Comparison of ENCODE assay signal across 8 mouse cellular contexts in the genomic region with DNA sequence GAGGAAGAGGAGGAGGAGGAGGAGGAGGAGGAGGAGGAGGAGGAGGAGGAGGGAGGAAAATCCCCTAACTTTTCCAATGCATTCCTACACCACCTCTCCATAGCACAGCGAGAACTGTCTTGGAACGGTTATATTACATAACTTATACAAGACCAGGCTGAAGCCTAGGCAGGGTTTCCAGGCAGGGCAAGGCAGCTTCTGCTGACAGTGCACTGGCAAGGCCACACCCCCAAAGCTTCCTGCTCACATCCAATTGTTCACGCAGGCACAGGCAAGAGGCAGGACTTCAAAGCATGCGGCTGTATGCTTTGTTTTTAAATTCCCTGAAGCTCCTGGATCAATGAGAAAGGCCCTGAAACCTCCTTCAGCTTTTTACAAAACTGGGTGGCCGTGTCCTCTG. TPM values are rescaled to one million over a fixed set of nuclear protein-coding genes. Genes with fewer than 3 reads are reported as not detected.
A peak's percentile ranks its signal among the peaks of the same experiment; 100 is the strongest.
DNase-seq lines count a peak whose midpoint lies in the region; ATAC-seq and TF ChIP-seq lines count a peak whose summit lies in the region.

No protein-coding gene starts in this region.

- H3K27ac ChIP-seq in limb, embryonic 13.5 days: no peak overlapping the region; the same call in 1 of the 2 replicates
- no peak overlapping the region for H3K27ac ChIP-seq in limb, embryonic 10.5 days
- no peak overlapping the region for H3K27ac ChIP-seq in heart, embryonic 16.5 days (ENCODE audit: low read length)
- H3K27ac ChIP-seq in lung, embryonic 14.5 days (ENCODE audit: low read depth): no peak overlapping the region
- no peak overlapping the region for H3K27ac ChIP-seq in hindbrain, embryonic 13.5 days

- TF ChIP-seq CTCF in lung, embryonic 14.5 days (IDR thresholded peaks at IDR 0.05; ENCODE audit: low read depth): no peak

- H3K4me3 ChIP-seq in limb, embryonic 13.5 days: no peak overlapping the region
- H3K4me3 ChIP-seq in limb, embryonic 10.5 days: no peak overlapping the region
- no peak overlapping the region for H3K4me3 ChIP-seq in heart, embryonic 16.5 days (ENCODE audit: low read length)
- no peak overlapping the region for H3K4me3 ChIP-seq in lung, embryonic 14.5 days (ENCODE audit: low read depth, low read length)
- no peak overlapping the region for H3K4me3 ChIP-seq in hindbrain, embryonic 13.5 days

- peak; percentile 59; the same call in 1 of the 2 replicates for ATAC-seq in limb, embryonic 13.5 days (ENCODE audit: low FRiP score, low read depth)
- peak; percentile 77 for ATAC-seq in heart, embryonic 16.5 days (replicated peaks; ENCODE audit: extremely low read depth, insufficient read depth, low FRiP score)
- ATAC-seq in lung, embryonic 14.5 days (ENCODE audit: insufficient read depth): peak; percentile 84
- no peak for ATAC-seq in hindbrain, embryonic 13.5 days (ENCODE audit: low FRiP score)

- no peaks in the 10 kb centered on the region for H3K36me3 ChIP-seq in limb, embryonic 13.5 days
- H3K36me3 ChIP-seq in limb, embryonic 10.5 days: 0 out of 2 replicates have a peak, but pooled peaks cover 2% of the 10 kb centered on the region
- no peaks in the 10 kb centered on the region for H3K36me3 ChIP-seq in heart, embryonic 16.5 days (ENCODE audit: control insufficient read depth, insufficient read depth)
- H3K36me3 ChIP-seq in lung, embryonic 14.5 days (ENCODE audit: insufficient read depth): no peaks in the 10 kb centered on the region
- H3K36me3 ChIP-seq in hindbrain, embryonic 13.5 days: no peaks in the 10 kb centered on the region

- no peaks in the 10 kb centered on the region for H3K9me3 ChIP-seq in limb, embryonic 13.5 days
- no peaks in the 10 kb centered on the region for H3K9me3 ChIP-seq in limb, embryonic 10.5 days (replicated peaks)
- H3K9me3 ChIP-seq in heart, embryonic 16.5 days (replicated peaks; ENCODE audit: control insufficient read depth, low read length): no peaks in the 10 kb centered on the region
- H3K9me3 ChIP-seq in lung, embryonic 14.5 days (ENCODE audit: low read depth, low read length): no peaks in the 10 kb centered on the region
- H3K9me3 ChIP-seq in hindbrain, embryonic 13.5 days: no peaks in the 10 kb centered on the region

- H3K4me1 ChIP-seq in limb, embryonic 13.5 days: peaks cover 30% of the 10 kb centered on the region
- peaks cover 22% of the 10 kb centered on the region for H3K4me1 ChIP-seq in limb, embryonic 10.5 days
- H3K4me1 ChIP-seq in heart, embryonic 16.5 days (ENCODE audit: control insufficient read depth, insufficient read depth, low read length): peaks cover 9% of the 10 kb centered on the region
- 0 out of 2 replicates have a peak, but pooled peaks cover 3% of the 10 kb centered on the region for H3K4me1 ChIP-seq in lung, embryonic 14.5 days (ENCODE audit: insufficient read depth)
- H3K4me1 ChIP-seq in hindbrain, embryonic 13.5 days (replicated peaks): 0 out of 2 replicates have a peak, but pooled peaks cover 5% of the 10 kb centered on the region

- 24% methylated on average over 5 of the region's 5 CpGs for WGBS in limb, embryonic 13.5 days
- WGBS in limb, embryonic 10.5 days: 29% methylated on average over 5 of the region's 5 CpGs
- 25% methylated on average over 5 of the region's 5 CpGs for WGBS in heart, embryonic 16.5 days
- WGBS in lung, embryonic 14.5 days: 24% methylated on average over 5 of the region's 5 CpGs
- 25% methylated on average over 5 of the region's 5 CpGs for WGBS in hindbrain, embryonic 13.5 days

- H3K4me2 ChIP-seq in limb, embryonic 13.5 days (replicated peaks): no peak overlapping the region
- no peak overlapping the region for H3K4me2 ChIP-seq in heart, embryonic 16.5 days (ENCODE audit: low read depth, low read length)
- H3K4me2 ChIP-seq in lung, embryonic 14.5 days: no peak overlapping the region
- H3K4me2 ChIP-seq in hindbrain, embryonic 13.5 days: no peak overlapping the region

- no peaks in the 10 kb centered on the region for H3K27me3 ChIP-seq in limb, embryonic 13.5 days
- no peaks in the 10 kb centered on the region for H3K27me3 ChIP-seq in limb, embryonic 10.5 days (ENCODE audit: low read depth, poor library complexity, severe bottlenecking)
- no peaks in the 10 kb centered on the region for H3K27me3 ChIP-seq in heart, embryonic 16.5 days (ENCODE audit: control insufficient read depth, insufficient read depth, low read length)
- H3K27me3 ChIP-seq in lung, embryonic 14.5 days (ENCODE audit: insufficient read depth, low read length): no peaks in the 10 kb centered on the region
- no peaks in the 10 kb centered on the region for H3K27me3 ChIP-seq in hindbrain, embryonic 13.5 days

- H3K9ac ChIP-seq in limb, embryonic 13.5 days: no peak overlapping the region
- H3K9ac ChIP-seq in heart, embryonic 16.5 days (ENCODE audit: low read length): no peak overlapping the region
- no peak overlapping the region for H3K9ac ChIP-seq in lung, embryonic 14.5 days
- H3K9ac ChIP-seq in hindbrain, embryonic 13.5 days: no peak overlapping the region

- DNase-seq in limb, embryonic 10.5 days (ENCODE audit: low spot score): no peak
- DNase-seq in T-cell, adult 2 months (ENCODE audit: low spot score): peak; percentile 80
- peak; percentile 82 for DNase-seq in lung, embryonic 14.5 days
- peak; percentile 69 to 82 for DNase-seq in thymus, postnatal 36 days
- DNase-seq in layer of hippocampus, postnatal 10 days (ENCODE audit: low spot score in 2 of 2): no peak

RNA-seq across cellular contexts. Expression of a gene that starts 19.8 kb away (rescaled TPM):
- polyA plus RNA-seq in limb, embryonic 13.5 days (2015; fragmentation: Nextera tagmentation; extraction: Ambion mirVana): 2.9 and 4.1 TPM in 2 replicates
- 3.0 and 3.5 TPM in 2 replicates for polyA plus RNA-seq in limb, embryonic 10.5 days (2016; fragmentation: Nextera tagmentation; extraction: Ambion mirVana)
- 3.3 and 4.3 TPM in 2 replicates for polyA plus RNA-seq in heart, embryonic 16.5 days (2015; fragmentation: Nextera tagmentation; extraction: Ambion mirVana)
- 6.0 and 6.2 TPM in 2 replicates for polyA plus RNA-seq in lung, embryonic 14.5 days (2014; fragmentation: Nextera tagmentation; extraction: Ambion mirVana)
- 3.2 and 3.3 TPM in 2 replicates for polyA plus RNA-seq in hindbrain, embryonic 13.5 days (2015; fragmentation: Nextera tagmentation; extraction: Ambion mirVana)
- 10 to 100 TPM; 21.8 to 24.0 TPM for total RNA-seq in layer of hippocampus, postnatal 10 days (2021)

RNA-seq across cellular contexts. Expression of a gene that starts 44.9 kb away (rescaled TPM):
- 15.8 and 16.2 TPM in 2 replicates for polyA plus RNA-seq in limb, embryonic 13.5 days (2015; fragmentation: Nextera tagmentation; extraction: Ambion mirVana)
- polyA plus RNA-seq in limb, embryonic 10.5 days (2016; fragmentation: Nextera tagmentation; extraction: Ambion mirVana): 17.6 and 18.5 TPM in 2 replicates
- 5.1 and 5.6 TPM in 2 replicates for polyA plus RNA-seq in heart, embryonic 16.5 days (2015; fragmentation: Nextera tagmentation; extraction: Ambion mirVana)
- polyA plus RNA-seq in lung, embryonic 14.5 days (2014; fragmentation: Nextera tagmentation; extraction: Ambion mirVana): 6.8 and 7.4 TPM in 2 replicates
- 4.1 and 5.0 TPM in 2 replicates for polyA plus RNA-seq in hindbrain, embryonic 13.5 days (2015; fragmentation: Nextera tagmentation; extraction: Ambion mirVana)
- 1 to 10 TPM; 2.2 to 2.4 TPM for total RNA-seq in layer of hippocampus, postnatal 10 days (2021)

Comparison
In these comparisons a context has a peak if more than half of its experiments do, and no peak if none do; other contexts are left out.
1. DNase-seq: peak in T-cell, adult 2 months (single experiment), lung, embryonic 14.5 days (single experiment) and thymus, postnatal 36 days (2 of 2); none in limb, embryonic 10.5 days (single experiment) and layer of hippocampus, postnatal 10 days (0 of 2).